Mouse (Mus musculus): ENCODE measurements around the gene Lect2. TPM values are rescaled to one million over a fixed set of nuclear protein-coding genes. Genes with fewer than 3 reads are reported as not detected.

Gene Lect2
- polyA plus RNA-seq (2011; ENCODE audit: insufficient read length, low read depth, missing spikeins), result not detected in 2 replicates

- Histone ChIP-seq H3K4me1 (ENCODE audit: control insufficient read depth, insufficient read depth, low read length) (0 out of 2 replicates have a peak, but pooled peaks cover 3% of the 10 kb centered on the region), H3K27ac (ENCODE audit: insufficient read depth, low read length) (no peak within 1 kb of the TSS), H3K4me3 (ENCODE audit: insufficient read depth, low read length) (no peak within 1 kb of the TSS)
- TF ChIP-seq POLR2A (IDR thresholded peaks at IDR 0.05; ENCODE audit: low read depth, low read length) (no peak), CTCF (IDR thresholded peaks at IDR 0.05; ENCODE audit: borderline replicate concordance, insufficient read depth, low read length) (no peak)
Measured at GRCm38 (mm10) chr13:56548401-56548800, at the start of gene Lect2. Gene Lect2, minus strand, starts transcription at chr13:56548502.

DNA sequence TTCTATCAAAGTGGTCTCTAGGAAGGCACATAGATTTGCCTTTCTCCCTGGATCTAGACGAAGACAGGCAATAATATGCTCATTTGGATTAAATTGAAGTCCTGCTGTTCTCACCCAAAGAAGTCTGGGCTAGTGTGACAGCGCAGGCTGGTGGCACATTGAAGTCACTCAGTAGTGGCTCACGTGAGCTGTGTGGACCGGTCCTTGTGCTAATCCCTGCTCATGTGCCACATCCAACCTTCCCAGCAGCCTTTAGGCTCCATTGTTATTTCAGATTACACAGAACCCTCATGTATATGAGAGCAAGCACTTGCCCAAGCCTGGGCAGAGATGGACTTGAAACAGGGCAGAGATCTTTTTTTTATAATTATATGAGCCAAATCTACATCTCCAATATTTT lies 49.0 kb upstream of the Lect2 start:
- H3K27ac ChIP-seq (ENCODE audit: insufficient read depth, low read length), result peak overlapping the region; percentile 10; the same call in 1 of the 2 replicates
- peaks cover 22% of the 10 kb centered on the region for H3K4me1 ChIP-seq (ENCODE audit: control insufficient read depth, insufficient read depth, low read length)
- H3K4me3 ChIP-seq (ENCODE audit: insufficient read depth, low read length), result no peak overlapping the region
- no peak for TF ChIP-seq CTCF (IDR thresholded peaks at IDR 0.05; ENCODE audit: borderline replicate concordance, insufficient read depth, low read length)

- peaks cover 15% of the 10 kb centered on the region for H3K4me1 ChIP-seq (ENCODE audit: control insufficient read depth, insufficient read depth, low read length)
- H3K4me3 ChIP-seq (ENCODE audit: insufficient read depth, low read length), result no peak overlapping the region
- no peak overlapping the region for H3K27ac ChIP-seq (ENCODE audit: insufficient read depth, low read length)
- TF ChIP-seq CTCF (IDR thresholded peaks at IDR 0.05; ENCODE audit: borderline replicate concordance, insufficient read depth, low read length), result no peak
- TF ChIP-seq POLR2A (IDR thresholded peaks at IDR 0.05; ENCODE audit: low read depth, low read length), result no peak
Measured at GRCm38 (mm10) chr13:56595246-56595645, 46.9 kb upstream of the Lect2 start.

DNA sequence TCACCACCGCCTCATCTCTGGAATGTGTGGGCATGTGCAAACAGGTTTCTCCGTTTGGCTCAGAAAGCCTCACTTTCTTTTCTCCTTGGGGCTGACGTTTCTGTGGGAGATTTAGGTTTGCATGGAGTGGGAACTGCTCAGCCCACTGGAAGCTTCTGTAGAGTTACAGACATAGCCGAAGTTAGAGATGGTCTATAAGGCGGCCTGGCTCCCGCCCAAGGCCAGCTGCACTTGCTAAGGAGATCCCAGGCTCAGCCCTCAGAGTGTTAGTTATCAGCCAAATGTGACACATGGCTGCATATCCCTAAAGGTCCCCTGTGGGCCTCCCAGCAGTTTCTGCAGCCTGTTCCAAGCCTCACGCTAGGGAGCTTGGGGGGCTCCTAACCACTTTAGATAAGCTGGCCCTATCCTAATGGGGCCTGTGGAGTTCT lies 45.7 kb upstream of the Lect2 start:
- Histone ChIP-seq H3K27ac (ENCODE audit: insufficient read depth, low read length) (no peak overlapping the region), H3K4me3 (ENCODE audit: insufficient read depth, low read length) (no peak overlapping the region), H3K4me1 (ENCODE audit: control insufficient read depth, insufficient read depth, low read length) (peaks cover 9% of the 10 kb centered on the region)
- TF ChIP-seq CTCF (IDR thresholded peaks at IDR 0.05; ENCODE audit: borderline replicate concordance, insufficient read depth, low read length), result no peak
- no peak for TF ChIP-seq POLR2A (IDR thresholded peaks at IDR 0.05; ENCODE audit: low read depth, low read length)

- Histone ChIP-seq H3K27ac (ENCODE audit: insufficient read depth, low read length) (no peak overlapping the region), H3K4me1 (ENCODE audit: control insufficient read depth, insufficient read depth, low read length) (peaks cover 9% of the 10 kb centered on the region), H3K4me3 (ENCODE audit: insufficient read depth, low read length) (no peak overlapping the region)
- TF ChIP-seq CTCF (IDR thresholded peaks at IDR 0.05; ENCODE audit: borderline replicate concordance, insufficient read depth, low read length) (no peak), POLR2A (IDR thresholded peaks at IDR 0.05; ENCODE audit: low read depth, low read length) (no peak)
Measured at GRCm38 (mm10) chr13:56593196-56593595, 44.9 kb upstream of the Lect2 start.

GRCm38 (mm10) chr13:56591939-56592338 lies 43.6 kb upstream of the Lect2 start:
- Histone ChIP-seq H3K4me3 (ENCODE audit: insufficient read depth, low read length) (no peak overlapping the region), H3K27ac (ENCODE audit: insufficient read depth, low read length) (no peak overlapping the region), H3K4me1 (ENCODE audit: control insufficient read depth, insufficient read depth, low read length) (0 out of 2 replicates have a peak, but pooled peaks cover under 1% of the 10 kb centered on the region)
- no peak for TF ChIP-seq POLR2A (IDR thresholded peaks at IDR 0.05; ENCODE audit: low read depth, low read length)
- TF ChIP-seq CTCF (IDR thresholded peaks at IDR 0.05; ENCODE audit: borderline replicate concordance, insufficient read depth, low read length), result no peak

- TF ChIP-seq POLR2A (IDR thresholded peaks at IDR 0.05; ENCODE audit: low read depth, low read length) (no peak), CTCF (IDR thresholded peaks at IDR 0.05; ENCODE audit: borderline replicate concordance, insufficient read depth, low read length) (no peak)
- no peak overlapping the region for H3K4me3 ChIP-seq (ENCODE audit: insufficient read depth, low read length)
- no peaks in the 10 kb centered on the region for H3K4me1 ChIP-seq (ENCODE audit: control insufficient read depth, insufficient read depth, low read length)
- H3K27ac ChIP-seq (ENCODE audit: insufficient read depth, low read length), result no peak overlapping the region
Measured at GRCm38 (mm10) chr13:56591191-56591590, 42.9 kb upstream of the Lect2 start.

DNA sequence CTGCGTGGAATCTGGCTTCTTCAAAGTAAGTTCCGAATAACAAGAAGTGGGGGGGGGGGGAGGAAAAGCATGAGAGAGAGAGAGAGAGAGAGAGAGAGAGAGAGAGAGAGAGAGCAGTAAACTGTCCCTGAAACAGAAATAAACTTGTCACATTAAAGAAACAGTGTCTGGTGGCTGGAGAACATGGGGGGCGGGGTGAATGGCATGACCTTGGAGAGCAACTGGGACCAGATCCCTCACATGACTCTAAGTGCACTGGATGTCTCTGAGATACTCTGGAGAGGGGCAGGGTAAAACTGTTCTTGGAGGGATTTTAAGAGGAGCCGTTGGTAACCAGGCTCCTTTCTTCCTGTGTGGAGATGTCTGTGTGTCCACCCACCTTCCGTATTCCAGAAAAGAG lies 41.9 kb upstream of the Lect2 start:
- Histone ChIP-seq H3K4me1 (ENCODE audit: control insufficient read depth, insufficient read depth, low read length) (no peaks in the 10 kb centered on the region), H3K27ac (ENCODE audit: insufficient read depth, low read length) (no peak overlapping the region), H3K4me3 (ENCODE audit: insufficient read depth, low read length) (no peak overlapping the region)
- TF ChIP-seq CTCF (IDR thresholded peaks at IDR 0.05; ENCODE audit: borderline replicate concordance, insufficient read depth, low read length) (no peak), POLR2A (IDR thresholded peaks at IDR 0.05; ENCODE audit: low read depth, low read length) (no peak)

- no peak for TF ChIP-seq CTCF (IDR thresholded peaks at IDR 0.05; ENCODE audit: borderline replicate concordance, insufficient read depth, low read length)
- no peak for TF ChIP-seq POLR2A (IDR thresholded peaks at IDR 0.05; ENCODE audit: low read depth, low read length)
- no peak overlapping the region for H3K27ac ChIP-seq (ENCODE audit: insufficient read depth, low read length)
- no peaks in the 10 kb centered on the region for H3K4me1 ChIP-seq (ENCODE audit: control insufficient read depth, insufficient read depth, low read length)
- no peak overlapping the region for H3K4me3 ChIP-seq (ENCODE audit: insufficient read depth, low read length)
Measured at GRCm38 (mm10) chr13:56588454-56589117, 40.3 kb upstream of the Lect2 start.

- TF ChIP-seq CTCF (IDR thresholded peaks at IDR 0.05; ENCODE audit: borderline replicate concordance, insufficient read depth, low read length) (no peak), POLR2A (IDR thresholded peaks at IDR 0.05; ENCODE audit: low read depth, low read length) (no peak)
- Histone ChIP-seq H3K27ac (ENCODE audit: insufficient read depth, low read length) (no peak overlapping the region), H3K4me1 (ENCODE audit: control insufficient read depth, insufficient read depth, low read length) (peaks cover 9% of the 10 kb centered on the region), H3K4me3 (ENCODE audit: insufficient read depth, low read length) (no peak overlapping the region)
Measured at GRCm38 (mm10) chr13:56586046-56586445, 37.7 kb upstream of the Lect2 start.
